Mouse (Mus musculus) inflammation-experienced regulatory T-cells, adult 6 months (primary cell): ENCODE results near the gene Mafg. TPM values are rescaled to one million over a fixed set of nuclear protein-coding genes. Genes with fewer than 3 reads are reported as not detected.
A peak's percentile ranks its signal among the peaks of the same experiment; 100 is the strongest.

ENCODE experiments used
- ATAC-seq: one replicate; pipeline ENCODE4 v1.8.0; 2017
- polyA plus RNA-seq, 3 experiments: library from polyadenylated mRNA; unstranded; fragments of 100-300 nt; shearing (Covaris generic); gene quantifications; one replicate each; pipeline ENCODE4 v1.2.1; 2017

Gene Mafg
- polyA plus RNA-seq, 3 experiments from 2014 or later: 15.3 to 15.8 (median 15.5) TPM

DNA sequence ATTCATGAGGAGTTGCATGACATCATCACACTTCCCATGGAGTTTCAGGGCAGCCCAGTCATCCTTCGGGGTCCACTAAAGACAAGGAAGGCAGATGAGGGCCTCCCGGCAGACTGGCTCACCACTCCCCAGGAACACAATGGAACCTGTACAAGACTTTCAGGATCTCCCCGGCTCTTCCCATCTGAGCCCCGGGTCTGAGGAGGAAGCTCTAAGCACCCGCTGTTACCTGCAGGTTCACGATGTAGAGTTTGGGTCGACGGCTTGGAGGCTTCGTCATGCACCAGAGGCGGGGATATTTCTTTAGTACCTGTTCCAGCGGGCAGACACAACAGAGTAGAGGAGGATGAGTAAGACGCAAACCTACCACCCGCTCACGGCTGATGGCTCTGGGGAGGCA, 13.2 kb downstream of the Mafg start:
- no peak for ATAC-seq

- ATAC-seq: no peak
Observed at GRCm38 (mm10) chr11:120618619-120619535, 14.5 kb downstream of the Mafg start.

- peak; percentile 94 for ATAC-seq
Observed at GRCm38 (mm10) chr11:120617519-120618112, 15.8 kb downstream of the Mafg start, which contains the start of gene Pcyt2. TSS of gene Pcyt2 (minus strand) at chr11:120617936.

- ATAC-seq: no peak
Observed at GRCm38 (mm10) chr11:120616617-120617294, 16.6 kb downstream of the Mafg start.

- ATAC-seq: no peak
Observed at GRCm38 (mm10) chr11:120615606-120616203, 17.7 kb downstream of the Mafg start.

GRCm38 (mm10) chr11:120615167-120615566, 18.2 kb downstream of the Mafg start:
- no peak for ATAC-seq

DNA sequence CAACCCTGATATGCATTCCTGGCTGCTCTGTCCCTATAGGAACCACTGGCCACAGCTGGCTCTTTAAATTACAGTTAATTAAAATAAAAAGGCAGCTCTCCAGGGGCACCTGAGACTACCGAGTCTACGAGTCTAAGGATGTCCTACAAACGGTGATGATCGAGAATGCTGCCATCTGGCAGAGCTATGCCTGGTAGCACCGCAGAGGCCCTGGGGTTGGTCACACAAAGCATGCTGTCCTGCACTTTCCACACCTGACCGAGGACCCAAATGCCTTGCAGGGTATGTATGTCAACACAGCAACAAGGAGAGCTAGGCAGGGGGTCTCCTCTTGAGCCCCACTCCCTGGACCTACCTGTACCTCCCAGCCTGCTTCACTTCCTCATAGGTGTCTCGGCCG, 19.4 kb downstream of the Mafg start:
- ATAC-seq: no peak

GRCm38 (mm10) chr11:120613481-120613972, 19.9 kb downstream of the Mafg start:
- ATAC-seq: no peak

GRCm38 (mm10) chr11:120612763-120613162, 20.6 kb downstream of the Mafg start:
- peak; percentile 57 for ATAC-seq

GRCm38 (mm10) chr11:120610477-120611046, 22.8 kb downstream of the Mafg start:
- ATAC-seq: no peak

DNA sequence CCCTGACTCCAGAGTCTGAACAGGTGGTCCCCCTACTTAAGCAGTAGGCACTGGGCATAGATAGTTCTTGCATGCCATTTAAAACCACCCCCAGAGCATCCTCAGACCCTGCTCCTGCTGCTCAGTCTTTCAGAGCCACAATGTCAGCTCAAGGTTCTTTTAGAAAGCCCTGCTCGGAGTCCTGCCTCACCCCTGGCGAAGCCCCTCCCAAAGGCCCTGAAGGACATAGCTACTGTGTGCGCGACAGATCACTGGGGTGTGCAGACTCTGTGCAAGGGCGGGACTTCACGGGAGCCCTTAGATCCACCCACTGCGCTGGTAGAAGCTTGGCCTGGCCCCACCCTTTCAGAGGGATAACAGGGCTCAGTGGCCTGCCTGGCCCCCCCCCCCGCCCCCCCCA, 24.1 kb downstream of the Mafg start:
- ATAC-seq: no peak

GRCm38 (mm10) chr11:120608241-120609034, 25.0 kb downstream of the Mafg start, which contains the start of gene Npb:
TSS of gene Npb (plus strand) at chr11:120608477.
- ATAC-seq: no peak

GRCm38 (mm10) chr11:120606764-120607163, 26.6 kb downstream of the Mafg start:
- no peak for ATAC-seq

DNA sequence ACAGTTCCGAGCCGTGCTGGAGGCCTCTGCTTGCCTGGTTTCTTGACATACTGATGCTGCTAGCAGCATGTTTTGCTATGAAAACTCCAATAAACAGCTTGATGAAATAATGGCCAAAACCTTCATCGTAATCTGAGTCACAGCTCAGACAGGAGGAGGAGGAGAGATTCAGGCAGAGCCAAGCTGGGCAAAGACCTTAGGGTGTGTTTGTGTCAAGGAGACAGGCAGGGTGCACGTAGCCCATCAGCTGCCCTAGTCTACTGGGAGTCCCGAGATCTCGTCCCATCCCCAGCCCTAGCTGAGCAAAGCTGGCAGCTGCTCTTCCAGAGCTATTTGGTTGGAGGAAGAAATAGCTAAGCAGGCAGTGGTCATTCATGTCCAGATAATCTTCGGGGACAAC, 27.7 kb downstream of the Mafg start:
- ATAC-seq: no peak

DNA sequence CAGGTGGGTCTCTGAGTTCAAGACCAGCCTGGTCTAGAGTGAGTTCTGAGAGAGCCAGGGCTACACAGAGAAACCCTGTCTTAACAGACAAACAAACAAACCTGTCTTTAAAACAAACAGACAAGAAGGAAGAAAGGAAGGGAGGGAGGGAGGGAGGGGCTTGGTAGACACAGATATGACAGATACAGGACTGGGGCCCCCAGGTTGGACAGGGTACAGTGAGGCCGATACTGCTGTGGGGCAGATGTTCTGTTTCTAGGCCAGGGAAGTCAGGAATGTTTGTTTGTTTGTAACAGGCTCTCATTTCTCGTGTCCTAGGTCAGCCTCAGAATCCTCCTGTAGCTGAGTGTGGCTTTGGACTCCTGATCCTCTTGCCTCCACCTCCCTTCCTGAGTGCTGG, 29.9 kb downstream of the Mafg start:
- no peak for ATAC-seq

DNA sequence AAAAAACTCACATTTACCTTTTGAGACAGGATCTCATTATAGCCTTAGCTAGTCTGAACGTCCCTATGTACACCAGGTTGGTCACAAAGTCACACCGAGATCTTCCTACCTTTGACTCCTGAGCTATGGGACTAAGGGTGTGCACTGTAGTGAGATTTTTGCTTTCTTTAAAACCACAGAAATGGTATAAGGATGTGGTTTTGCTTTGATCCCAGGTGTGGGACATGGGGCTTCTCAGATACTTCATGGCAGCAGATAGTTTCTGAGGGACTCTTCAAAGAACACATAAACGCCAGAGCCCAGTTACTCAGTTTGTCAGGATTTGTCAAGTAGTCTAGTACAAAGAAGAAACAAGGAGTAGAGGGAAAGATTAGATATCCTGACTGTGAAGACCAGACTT, 32.7 kb downstream of the Mafg start:
- ATAC-seq: peak; percentile 49

DNA sequence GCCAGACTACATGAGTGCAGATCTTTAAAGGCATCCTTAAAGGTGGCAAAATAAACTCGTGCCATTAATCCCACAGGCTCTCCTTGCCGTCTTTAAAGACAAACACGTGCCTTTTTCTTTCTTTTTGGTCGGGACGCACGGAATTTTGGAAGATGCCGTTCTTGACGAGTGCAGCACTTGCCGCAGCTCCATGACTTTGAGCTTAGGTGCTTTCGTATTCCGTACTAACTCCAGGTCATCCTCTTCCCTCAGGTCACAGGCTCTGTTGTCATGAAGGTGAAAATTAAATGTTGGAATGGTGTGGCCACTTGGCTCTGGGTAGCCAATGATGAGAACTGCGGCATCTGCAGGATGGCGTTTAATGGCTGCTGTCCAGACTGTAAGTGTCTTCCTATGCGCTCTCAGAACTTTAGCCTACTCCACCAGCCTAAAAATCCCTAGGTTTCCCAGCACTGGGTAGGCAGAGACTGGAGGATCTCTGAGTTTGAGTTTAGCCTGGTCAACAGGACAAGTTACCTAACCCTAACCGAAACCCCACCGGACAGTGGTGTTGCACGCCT, 34.3 kb downstream of the Mafg start:
- no peak for ATAC-seq

- peak; percentile 88 for ATAC-seq
Observed at GRCm38 (mm10) chr11:120598283-120598989, 35.0 kb downstream of the Mafg start, which contains the start of the genes Alyref and Anapc11. TSS of gene Alyref (minus strand) at chr11:120598365. TSS of gene Anapc11 (plus strand) at chr11:120598421.

DNA sequence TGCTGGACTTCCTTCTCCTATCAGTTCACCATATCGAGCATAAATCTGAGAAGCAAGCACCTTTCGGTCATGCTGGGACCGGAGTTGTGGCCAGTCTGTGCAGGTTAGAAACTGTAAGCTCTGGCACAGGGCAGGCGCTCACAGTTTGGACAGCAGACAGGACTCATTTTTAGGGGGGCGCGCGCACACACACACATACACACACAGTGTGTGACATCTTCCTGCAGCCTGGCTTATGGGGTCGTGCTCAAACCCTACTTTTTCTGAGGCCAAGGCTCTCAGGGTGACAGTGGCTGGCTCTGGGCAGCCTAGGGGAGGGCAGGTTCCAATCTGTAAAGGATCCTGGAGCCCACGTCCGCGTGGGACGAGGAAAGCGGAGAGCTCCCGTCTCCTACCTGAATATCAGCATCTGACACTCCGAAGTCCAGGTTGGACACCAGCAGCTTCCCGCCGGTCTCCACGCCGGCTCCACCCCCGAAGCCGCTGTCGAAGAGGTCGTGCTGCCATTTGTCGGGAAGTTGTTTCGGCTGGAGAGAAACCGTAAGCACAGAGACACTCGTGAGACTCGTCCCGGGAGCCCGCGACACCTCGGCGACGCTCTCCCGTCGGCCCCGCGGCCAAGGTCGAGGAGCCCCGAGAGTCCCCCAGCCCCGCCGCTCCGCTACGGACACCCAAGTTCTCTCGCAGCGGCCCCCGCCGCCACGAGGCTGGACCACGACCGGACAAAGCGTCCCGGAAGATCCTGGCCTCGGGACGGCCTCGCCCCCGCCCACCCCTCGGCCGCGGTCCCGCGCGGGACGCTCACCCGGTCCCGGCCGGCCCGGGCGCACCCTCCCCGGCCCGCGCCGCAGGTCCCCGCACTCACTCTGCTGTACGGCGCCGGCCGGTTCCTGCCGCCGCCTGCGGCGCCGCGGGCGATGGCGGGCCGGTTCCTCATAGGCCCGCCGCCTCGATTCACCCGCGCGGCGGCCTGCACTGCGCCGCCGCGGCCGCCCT, 35.9 kb downstream of the Mafg start:
- ATAC-seq: peak; percentile 19
